Mouse (Mus musculus) embryo, embryonic 10 days (tissue): ENCODE measurements around the gene Ppp1r32.

Experiments used
- DNase-seq: peaks from one replicate; pipeline ENCODE4 v3.0.0-alpha.2; 2015; ENCODE audit warnings: low spot score

The Ppp1r32 gene

DNA sequence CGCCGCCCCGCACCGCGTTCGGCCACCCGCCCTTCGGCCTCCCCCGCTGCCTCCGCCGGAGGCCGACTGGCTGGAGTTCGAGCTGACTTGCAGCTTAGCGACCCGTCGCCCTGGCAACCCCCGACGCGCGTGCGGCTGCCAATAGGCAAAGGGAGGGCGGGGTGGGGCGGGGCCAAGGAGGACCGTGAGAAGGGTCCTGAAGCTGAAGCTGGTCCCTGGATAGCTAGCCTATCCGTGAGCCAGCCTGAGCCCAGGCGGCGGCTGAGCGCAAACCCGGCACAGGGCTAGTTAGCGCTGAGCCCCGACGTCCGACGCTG, 25.3 kb downstream of the Ppp1r32 start:
- DNase-seq: peak; percentile 95

DNA sequence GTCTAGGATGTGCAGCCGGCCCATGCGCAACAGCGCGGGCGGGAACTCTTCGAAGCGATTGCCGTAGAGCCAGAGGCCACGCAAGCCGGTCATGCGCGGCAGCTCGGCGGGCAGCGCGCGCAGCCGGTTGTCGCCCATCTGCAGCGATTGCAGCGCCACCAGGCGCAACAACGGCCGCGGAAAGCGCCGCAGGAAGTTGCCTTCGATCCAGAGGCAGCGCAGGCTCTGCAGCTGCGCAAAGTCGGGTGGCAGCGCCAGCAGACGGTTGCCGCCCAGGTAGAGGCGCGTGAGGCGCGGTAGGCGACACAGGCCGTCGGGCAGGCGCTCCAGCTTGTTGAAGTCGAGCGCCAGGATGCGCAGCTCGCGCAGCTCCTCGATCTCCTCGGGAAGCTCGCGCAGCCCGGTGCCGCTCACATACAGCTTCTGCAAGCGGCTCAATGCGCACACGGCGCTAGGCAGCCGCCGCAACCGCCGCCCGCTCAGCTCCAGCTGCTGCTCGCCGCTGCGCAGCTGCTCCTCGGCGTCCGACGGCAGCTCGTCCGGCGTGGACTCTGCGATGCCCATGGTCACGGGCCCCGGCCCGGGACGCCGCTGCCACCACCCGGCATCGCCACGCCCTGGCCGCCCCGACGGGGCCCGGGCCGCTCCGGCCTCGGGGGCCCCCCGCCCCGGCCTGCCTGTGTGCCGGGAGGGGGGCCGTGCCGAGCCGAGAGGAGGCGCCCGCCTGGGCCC, 25.8 kb downstream of the Ppp1r32 start, which contains the start of gene Lrrc10b:
Gene Lrrc10b (minus strand): TSS at position 722 of the 732 bp plus-strand sequence.
- DNase-seq: peak; percentile 80

DNA sequence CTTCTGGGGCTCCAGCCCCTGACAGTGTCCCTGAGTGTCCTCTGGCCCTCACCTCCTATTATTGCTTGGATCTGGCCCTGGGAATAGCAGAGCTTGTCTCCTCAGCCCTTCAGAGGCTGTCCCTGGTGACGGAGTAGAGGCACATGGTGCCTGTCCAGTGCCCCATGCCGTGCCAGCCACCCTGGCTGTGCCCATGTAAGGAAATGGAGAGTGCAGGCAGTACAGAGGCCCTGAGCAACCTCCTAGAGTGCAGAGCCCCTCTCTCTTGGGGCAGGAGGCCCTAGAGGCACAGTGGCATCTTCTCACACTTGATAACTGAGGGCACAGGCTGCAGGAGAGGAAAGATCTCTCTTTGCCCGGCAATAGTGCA, 27.3 kb downstream of the Ppp1r32 start:
- DNase-seq: no peak

DNA sequence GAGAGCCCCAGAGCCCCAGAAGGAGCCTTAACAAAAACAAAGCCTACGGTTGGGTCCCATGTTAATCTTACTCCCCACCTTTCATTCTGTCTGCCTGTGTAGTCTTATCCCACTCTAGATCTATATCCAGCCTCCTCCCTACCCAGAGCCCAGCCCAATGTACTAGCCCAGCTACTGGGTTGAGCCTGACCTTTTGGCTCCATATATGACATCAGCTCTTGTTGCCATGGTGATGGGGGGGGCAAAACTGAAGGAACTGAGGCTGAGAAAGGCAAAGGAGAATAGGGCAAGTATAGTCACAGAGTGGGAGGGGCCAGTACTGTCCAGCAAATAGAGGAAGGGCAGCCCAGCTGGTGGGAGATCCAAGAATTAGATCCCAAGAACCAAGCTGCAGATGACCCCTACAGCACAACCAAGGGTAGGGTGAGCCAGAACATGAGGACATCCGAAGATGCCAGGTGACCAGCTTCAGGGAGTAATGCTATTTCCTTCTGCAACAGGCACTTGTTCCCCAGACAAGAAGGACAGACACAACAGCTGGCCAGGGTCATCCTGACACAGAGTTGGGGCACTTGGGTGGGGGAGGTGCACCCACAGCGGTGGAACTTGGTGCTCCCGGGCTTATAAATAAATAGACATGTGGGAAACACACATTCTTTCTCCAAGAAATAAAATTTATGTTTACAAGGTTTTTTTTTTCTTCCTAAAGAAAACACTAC, 27.9 kb downstream of the Ppp1r32 start:
- no peak for DNase-seq

DNA sequence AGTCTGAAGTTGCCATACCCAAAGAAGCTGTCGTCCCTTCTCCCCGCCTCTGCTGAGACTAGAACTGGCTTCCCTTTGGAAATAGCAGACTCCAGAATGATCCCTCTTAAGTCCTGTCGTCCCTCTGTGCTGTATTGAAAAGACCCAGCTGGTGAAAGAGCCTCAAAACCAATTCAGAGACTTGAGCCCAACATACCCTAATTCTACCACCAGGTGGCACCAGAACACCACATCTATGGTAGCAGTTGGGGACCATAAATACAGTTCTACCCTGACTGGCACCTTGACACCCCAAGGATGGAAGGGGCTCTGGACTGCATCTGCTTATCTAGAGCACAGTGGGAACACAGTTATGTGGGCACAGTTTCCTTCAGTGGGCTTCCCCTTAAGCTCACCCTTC, 33.0 kb downstream of the Ppp1r32 start:
- peak; percentile 88 for DNase-seq

DNA sequence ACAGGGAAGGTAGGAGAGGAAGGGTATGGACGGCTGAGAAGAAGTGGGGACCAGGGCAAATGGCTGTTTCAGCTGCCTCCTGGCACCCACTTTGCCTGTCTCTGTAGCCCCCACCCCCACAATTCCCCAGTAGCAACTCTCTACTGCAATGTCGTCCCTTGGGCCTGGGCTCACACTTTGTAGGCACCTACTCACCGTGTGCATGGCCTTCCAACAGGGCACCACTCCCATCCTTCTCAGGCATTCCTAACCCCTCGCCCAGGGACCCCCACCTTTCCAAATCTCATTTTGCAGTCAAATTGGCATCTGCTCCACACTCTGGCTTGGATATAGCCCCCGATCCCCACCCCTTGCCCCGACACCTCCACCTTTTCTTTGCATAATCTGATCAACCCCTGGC, 33.5 kb downstream of the Ppp1r32 start:
- DNase-seq: no peak

DNA sequence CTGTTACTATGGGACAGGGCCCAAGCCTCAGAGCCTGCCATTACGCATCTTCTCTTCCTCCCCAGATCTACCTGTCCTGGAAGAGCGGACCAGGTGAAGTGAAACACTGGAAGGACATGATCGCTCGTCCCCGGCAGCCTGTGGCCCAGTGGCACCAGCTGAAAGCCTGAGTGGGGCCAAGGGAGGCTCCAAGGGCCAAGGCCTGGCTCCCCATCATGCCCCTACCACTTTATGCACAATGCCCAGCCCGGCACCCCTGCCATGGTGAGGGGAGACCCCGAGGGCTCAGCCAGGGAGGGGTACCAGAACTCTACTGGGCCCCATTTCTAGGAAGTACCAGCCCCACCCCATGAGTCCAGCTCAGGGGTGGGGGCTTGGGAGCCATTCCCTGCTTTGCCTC, 34.5 kb downstream of the Ppp1r32 start:
- no peak for DNase-seq

DNA sequence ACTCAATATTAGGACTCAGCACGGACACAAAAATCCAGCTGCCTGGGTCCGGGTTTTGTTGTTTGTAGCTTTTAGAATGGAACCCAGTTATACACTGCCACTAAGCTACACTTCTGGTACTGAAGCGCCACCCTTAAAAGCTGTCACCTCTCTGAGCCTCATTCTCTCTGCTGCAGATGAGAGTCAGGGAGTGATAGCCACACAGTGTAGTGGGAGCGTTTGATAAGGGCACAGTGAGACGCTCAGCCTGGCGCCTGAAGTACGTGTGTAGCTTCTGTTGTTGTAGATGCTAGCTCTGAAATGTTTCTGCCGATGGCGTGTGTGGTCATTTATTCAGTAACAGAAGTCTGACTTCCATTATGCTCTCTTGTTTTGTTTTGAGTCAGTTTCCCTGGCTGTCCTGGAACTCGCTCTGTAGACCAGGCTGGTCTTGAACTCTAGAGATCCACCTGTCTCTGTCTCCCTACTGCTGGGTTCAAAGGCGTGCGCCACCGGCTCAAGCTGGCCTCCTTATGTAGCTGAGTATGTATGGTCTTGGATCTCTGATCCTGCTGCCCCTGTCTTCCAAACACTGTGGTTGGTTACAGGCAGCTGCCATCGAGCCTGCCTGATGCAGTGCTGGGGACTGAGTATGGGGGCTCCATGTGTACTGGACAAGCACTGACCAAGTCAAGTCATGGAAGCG, 37.9 kb downstream of the Ppp1r32 start:
- no peak for DNase-seq

DNA sequence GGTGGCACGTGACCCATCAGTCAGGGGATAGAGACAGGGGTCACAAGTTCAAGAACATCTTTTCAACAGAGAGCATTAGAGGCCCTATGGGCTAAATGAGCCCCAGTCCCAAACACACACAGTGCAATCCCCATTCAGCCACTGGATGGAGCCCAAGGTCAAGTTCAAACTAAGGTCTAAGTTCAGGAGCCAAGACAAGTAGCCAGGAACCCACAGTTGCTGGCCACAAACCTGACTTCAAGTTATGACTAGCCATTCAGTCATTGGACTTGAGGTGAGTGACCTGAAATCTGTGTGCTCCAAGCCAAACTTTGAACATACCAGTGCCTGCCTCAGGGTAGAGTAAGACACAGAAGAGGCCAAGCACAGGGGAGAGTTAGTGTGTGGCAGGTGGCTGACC, 45.2 kb downstream of the Ppp1r32 start:
- DNase-seq: peak; percentile 54

DNA sequence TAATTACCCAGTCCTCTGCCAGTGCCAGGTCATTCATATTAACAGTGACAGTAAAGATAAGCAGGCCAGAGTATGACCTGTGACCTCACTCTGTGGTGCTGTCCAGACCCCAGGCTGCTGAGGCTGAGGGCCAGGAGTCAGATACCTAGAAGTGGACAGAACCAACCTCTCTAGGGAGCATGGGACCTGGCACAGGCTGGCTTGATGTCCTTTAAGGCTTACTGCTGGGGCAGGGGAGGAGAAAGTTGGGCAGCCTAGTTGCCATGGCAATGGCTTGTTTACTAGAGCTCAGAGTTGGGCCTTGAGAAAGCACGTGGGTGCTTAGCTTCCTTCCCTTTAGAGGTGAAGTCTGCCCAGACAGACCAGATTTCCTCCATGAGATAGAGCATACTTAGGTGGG, 46.0 kb downstream of the Ppp1r32 start:
- no peak for DNase-seq

DNA sequence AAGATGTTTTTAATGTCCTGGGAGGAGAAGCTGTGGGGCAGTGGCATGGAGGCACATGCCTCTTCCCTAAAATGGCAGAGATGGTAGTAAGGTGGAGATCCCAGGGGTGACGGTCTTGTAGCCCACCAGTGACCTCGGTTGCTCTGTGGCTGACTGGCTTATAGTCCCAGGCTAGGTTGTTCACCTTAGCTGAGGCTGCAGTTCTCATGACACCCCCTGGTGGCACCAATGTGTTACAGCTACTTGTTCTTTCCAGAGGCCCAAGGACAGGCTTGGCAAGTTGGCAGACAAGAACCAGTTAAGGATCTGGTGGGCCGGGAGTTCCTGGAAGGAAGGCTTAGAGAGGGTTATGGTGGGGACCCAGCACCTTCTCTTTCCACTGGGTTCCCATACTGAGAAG, 46.8 kb downstream of the Ppp1r32 start:
- DNase-seq: peak; percentile 84

DNA sequence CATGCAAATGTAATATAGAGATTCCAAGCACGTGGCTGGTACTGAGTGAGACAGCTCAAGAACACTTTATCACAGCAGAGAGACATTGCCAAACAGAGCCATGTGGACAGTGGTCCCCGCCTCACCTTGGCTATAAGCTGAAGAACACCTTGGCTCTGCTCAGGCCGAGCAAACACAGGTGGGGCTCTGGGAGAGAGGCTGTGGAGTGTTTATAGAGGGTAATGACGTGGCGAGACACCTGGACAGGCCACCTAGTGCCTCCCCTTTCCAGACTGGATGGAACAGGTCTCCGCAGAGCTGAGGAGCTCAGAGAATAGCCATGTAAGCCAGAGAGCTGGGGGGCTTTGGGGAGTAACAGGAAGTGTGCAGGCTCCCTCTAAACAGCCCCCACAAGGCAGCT, 47.8 kb downstream of the Ppp1r32 start:
- DNase-seq: no peak

DNA sequence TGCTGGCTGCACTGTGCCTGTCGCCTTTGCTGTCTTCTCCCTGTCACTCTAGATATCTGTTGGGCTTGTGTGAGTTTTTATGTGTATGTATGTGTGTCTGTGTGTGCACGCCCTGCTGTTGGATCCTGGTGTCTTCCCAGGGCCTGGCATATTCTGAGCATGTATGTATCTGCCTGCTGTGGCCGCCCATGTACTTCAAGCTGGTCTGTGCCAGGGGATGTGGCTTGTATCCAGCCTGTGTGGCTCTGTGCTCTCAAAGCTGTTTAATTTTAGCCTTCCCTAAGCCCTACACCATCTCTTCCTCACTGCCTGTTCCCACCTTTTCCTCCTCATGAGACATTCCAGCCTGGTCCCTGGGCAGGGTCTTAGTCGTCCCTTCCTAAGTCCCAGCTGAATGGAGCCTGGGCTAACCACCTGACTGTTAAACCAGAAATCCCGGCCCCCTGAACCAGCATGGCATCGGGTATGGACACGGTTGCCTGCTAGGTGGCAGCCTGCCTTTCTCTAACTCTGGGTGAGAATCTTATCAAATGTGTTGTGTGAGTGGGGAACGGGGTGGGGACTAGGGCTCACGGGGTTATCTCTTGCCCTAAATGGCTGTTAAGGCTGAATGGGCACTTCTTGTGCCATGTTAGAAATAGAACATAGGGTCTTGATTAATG, 48.7 kb downstream of the Ppp1r32 start:
- no peak for DNase-seq

DNA sequence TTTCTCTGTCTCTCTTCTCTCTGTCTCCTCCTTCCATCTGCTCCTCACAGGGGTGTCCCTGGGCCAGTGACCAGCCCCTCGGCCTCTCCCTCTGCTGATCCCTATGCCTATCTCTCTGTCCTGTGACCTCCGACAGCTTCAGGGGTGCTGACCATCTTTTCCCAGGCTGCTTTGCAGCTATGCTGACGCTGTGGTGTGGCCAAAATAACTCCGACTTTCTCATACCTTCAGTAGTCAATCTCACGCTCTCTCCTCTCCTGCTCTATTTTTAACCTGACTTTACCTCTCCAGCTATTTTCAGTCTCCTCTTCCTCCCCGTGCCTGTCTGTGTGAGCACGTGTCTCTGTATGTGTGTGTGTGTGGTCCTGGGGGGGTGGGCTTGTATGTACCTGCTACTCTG, 49.5 kb downstream of the Ppp1r32 start:
- DNase-seq: no peak

DNA sequence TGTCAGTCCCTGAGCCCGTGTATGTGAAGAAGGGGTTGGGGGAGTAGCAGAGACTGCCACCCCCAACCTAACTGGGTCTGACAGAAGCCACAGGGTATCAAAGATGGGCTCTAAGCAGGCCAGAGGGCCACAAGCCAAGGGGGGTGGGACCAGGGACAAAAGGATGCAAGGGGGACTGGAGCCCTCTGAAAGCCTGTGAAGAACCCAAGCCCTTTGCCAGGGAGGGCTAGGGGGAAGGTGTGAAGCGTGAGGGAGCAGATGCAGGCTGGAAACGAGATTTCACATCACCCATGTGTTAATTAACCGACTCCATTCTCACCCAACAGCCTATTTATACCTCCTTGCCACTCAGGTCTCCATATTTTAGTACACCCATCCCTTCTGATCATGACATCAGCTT, 50.9 kb downstream of the Ppp1r32 start:
- DNase-seq: no peak

DNA sequence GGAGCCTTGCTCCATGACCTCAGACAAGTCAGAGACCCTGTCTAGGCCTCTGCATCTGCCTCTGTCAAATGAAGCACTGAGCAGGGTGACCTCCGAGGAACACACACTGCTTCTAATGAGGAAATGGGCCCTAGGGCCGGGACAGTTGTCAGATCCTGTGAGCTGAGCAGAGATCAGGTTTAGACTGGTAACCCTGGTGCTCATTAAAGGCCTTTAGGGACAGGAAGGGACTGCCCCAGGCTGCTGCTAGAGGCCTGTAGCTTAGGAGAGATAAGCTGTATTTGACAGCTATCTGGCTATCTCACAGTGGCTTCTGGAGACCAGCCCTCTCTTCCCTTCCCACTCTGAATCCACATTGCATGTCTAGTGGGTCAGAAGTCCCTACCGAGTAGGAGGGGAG, 51.3 kb downstream of the Ppp1r32 start:
- no peak for DNase-seq

DNA sequence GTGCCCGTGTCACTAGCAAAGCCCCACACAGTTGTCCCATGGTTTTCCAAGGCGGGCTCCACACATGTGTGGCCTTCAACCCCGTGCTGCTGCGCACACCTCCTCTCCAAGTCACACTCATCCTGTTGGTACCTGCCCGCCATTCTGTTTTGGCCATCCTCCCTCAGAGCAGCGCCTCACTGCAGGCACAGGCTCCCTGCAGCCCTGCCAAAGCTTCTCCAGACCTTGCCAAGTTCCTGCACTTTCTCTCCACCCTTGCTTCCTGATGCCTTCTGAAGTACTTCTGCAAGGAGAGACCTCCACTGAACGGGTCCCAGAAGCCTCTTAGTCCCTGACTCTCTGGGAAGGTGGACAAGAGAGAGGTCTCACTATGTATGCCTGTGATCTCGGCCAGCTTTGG, 53.4 kb downstream of the Ppp1r32 start:
- no peak for DNase-seq

DNA sequence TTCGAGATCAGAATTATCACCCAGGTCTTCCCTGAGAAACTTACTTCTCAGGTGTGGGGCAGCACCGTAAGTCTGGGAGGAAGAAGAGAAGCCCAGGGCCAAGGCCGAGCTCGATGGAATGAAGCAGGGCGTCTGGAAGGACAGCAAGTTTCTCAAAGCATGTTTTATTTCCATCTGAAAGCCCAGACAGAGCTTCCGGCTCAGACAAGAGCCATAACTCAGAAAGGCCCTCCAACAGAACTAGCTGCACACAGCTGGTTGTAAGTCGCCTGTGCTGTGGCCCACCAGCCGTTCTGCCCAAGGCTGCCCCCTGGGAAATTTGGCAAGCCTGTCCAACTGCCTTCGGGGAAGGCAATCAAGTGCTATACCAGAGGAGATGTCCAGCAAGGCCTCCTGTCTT, 55.3 kb downstream of the Ppp1r32 start:
- DNase-seq: no peak

DNA sequence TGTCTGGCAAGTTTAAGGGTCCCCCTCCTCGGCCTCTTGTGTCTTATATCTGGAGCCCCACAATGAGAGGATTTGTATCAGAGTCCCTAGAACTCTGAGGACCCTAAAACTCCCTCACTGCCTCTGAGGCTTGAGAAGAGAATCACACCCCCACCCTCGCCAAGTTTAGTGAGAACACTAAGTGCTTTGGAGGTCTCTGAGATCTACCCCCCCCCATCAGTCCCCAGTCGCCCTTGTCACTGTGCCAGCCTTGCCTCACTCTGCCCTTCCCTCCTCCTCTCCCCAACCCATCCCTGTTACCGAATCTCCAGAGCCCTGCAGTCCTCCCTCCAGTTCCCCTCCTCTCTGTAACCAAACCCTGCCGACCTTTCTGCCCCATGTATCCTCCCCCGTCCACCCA, 55.9 kb downstream of the Ppp1r32 start:
- DNase-seq: no peak

DNA sequence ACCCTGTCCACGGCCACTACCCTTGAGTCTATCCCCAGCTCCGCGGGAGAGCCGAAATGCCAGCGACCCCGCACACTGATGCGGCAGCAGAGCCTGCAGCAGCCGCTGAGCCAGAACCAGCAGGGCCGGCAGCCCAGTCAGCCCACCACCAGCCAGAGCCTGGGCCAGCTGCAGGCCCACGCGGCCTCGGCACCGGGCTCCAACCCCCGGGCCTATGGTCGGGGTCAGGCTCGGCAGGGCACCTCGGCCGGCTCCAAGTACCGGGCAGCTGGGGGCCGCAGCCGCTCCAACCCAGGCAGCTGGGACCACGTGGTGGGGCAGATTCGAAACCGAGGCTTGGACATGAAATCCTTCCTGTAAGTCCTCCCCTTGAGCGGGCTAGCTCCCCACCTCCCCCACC, 56.4 kb downstream of the Ppp1r32 start:
- DNase-seq: no peak

DNA sequence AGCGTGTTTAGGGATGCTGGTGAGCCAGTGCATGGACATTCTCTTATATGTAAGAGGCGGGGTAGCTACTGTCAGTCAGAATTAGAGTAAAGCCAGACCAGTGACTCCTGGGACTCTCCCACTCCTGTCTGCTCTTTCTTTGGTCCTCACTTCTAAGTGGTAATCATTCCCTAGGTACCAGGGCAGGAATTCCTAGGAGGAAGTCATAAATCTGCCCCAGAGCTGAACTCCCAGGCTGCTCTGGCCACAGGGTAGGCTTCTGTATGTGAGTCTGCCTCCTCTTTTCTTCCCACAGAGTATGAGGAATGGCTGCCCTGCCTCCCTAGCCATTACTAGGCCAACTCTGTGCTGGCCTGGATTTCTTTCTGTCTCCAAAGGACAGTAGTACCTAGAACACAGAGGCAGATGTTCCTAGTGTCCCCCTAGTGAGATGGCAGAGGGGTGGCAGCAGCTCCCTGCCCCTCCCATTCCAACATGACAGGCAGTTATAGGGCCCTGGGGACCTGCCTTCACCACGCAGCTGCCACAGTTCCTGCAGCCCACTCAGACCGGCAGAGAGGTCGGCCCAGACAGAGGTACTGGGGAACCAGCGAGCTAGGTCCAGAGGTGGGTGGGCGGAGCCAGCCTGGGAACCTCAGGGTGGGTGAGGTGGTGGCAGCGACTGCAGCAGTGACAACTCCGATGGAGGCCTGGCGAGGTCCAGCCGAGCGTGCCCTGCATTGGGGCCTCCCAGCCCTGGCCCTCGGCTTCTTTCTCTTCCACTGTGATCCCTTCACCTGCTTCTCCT, 57.1 kb downstream of the Ppp1r32 start:
- peak; percentile 30 for DNase-seq

DNA sequence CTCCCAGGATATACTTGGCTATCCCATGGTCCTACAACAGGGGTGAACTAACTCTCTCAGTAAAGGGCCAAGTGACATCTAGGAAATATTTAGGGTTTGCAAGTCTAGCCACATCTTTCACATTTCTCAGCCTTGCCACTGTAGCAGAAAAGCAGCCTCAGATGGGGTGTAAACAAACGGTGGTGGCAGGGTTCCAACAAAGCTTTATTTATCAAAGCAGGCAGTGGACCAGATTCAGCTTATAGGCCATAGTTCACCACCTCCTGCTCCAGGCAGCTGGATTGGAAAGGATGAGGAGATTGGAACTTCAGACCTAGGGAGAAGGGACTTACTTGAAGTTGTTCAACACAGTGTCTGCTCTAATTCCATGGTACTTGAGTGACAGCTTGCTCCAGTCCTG, 58.0 kb downstream of the Ppp1r32 start:
- DNase-seq: no peak
